Mouse (Mus musculus): Measurements from ENCODE around the gene Trim17. TPM values are rescaled to one million over a fixed set of nuclear protein-coding genes. Genes with fewer than 3 reads are reported as not detected.
A peak's percentile ranks its signal among the peaks of the same experiment; 100 is the strongest.

Gene Trim17
- total RNA-seq, 4 experiments from 2014 or later: 0.21 to 0.59 (median 0.46) TPM

GRCm38 (mm10) chr11:58993091-58993670, 38.7 kb downstream of the Trim17 start:
- DNase-seq: no peak

- DNase-seq: no peak
Observed at GRCm38 (mm10) chr11:58994337-58994826, 39.9 kb downstream of the Trim17 start.

GRCm38 (mm10) chr11:58995061-58995806, 40.7 kb downstream of the Trim17 start:
- DNase-seq: no peak

GRCm38 (mm10) chr11:58995807-58996370, 41.4 kb downstream of the Trim17 start:
- DNase-seq: no peak

GRCm38 (mm10) chr11:58997541-58997940, 43.1 kb downstream of the Trim17 start:
- DNase-seq: no peak

GRCm38 (mm10) chr11:58999158-58999557, 44.7 kb downstream of the Trim17 start:
- no peak for DNase-seq

- no peak for DNase-seq
Observed at GRCm38 (mm10) chr11:58999830-59000229, 45.3 kb downstream of the Trim17 start.

GRCm38 (mm10) chr11:59000635-59001034, 46.1 kb downstream of the Trim17 start:
- DNase-seq: no peak

GRCm38 (mm10) chr11:59002327-59003079, 48.0 kb downstream of the Trim17 start:
- no peak for DNase-seq

- peak; percentile 24 for DNase-seq
Observed at GRCm38 (mm10) chr11:59015052-59015451, 60.6 kb downstream of the Trim17 start.

Small RNA genes lying within 50 kb of the gene (microRNA-seq; reads per million reads assigned to microRNA genes)
- gene Gm44313: 0.18 to 0.50 reads per million in 2 experiments

Other genes with a start within 250 kb of the Trim17 start
- gene Olfr318, start 230.7 kb upstream of the Trim17 start, total RNA-seq (2022): not detected
- not detected for gene Olfr317, start 215.5 kb upstream of the Trim17 start, total RNA-seq (2022)
- gene Olfr316, start 202.0 kb upstream of the Trim17 start, total RNA-seq (2022): not detected
- not detected for gene Olfr315, start 181.5 kb upstream of the Trim17 start, total RNA-seq (2022)
- gene Olfr314, start 171.7 kb upstream of the Trim17 start, total RNA-seq (2022): not detected
- 1 to 10 TPM; 2.4 to 3.7 (median 2.9) TPM for gene Fam183b, start 152.7 kb upstream of the Trim17 start, total RNA-seq (2022)
- not detected for gene Olfr313, start 139.7 kb upstream of the Trim17 start, total RNA-seq (2022)
- not detected for gene Olfr312, start 125.4 kb upstream of the Trim17 start, total RNA-seq (2022)
- not detected for gene Olfr311, start 115.4 kb upstream of the Trim17 start, total RNA-seq (2022)
- gene Gm12258, start 107.5 kb upstream of the Trim17 start, total RNA-seq (2022): 10 to 100 TPM in 2 of 4 experiments, 1 to 10 TPM in 2; 4.4 to 15.0 (median 10.3) TPM
- 10 to 100 TPM in 1 of 4 experiments, 1 to 10 TPM in 3; 4.7 to 10.8 (median 7.9) TPM for gene 2810021J22Rik, start 87.5 kb upstream of the Trim17 start, total RNA-seq (2022)
- gene Zfp39, start 50.5 kb upstream of the Trim17 start, total RNA-seq (2022): 1 to 10 TPM; 3.8 to 6.3 (median 5.8) TPM
- not detected for gene Btnl10, start 36.8 kb upstream of the Trim17 start, total RNA-seq (2022)
- gene Rnf187, start 15.8 kb upstream of the Trim17 start, total RNA-seq (2022): 100 to 1,000 TPM; 179 to 200 (median 190) TPM
- gene Hist3h2ba, start 5.8 kb upstream of the Trim17 start, total RNA-seq (2022): 10 to 100 TPM in 2 of 4 experiments, 1 to 10 TPM in 2; 3.3 to 12.2 (median 7.8) TPM
- 10 to 100 TPM; 18.8 to 28.5 (median 26.2) TPM for gene Hist3h2a, start within 50 bp of the Trim17 start, total RNA-seq (2022)
- gene Trim11, start 23.4 kb downstream of the Trim17 start, total RNA-seq (2022): 10 to 100 TPM; 23.2 to 38.7 (median 31.3) TPM
- gene Obscn, start 181.7 kb downstream of the Trim17 start, total RNA-seq (2022): 1 to 10 TPM; 1.5 to 2.2 (median 1.6) TPM
- 10 to 100 TPM; 19.3 to 23.3 (median 21.1) TPM for gene Iba57, start 209.1 kb downstream of the Trim17 start, total RNA-seq (2022)
- 1 to 10 TPM in 2 of 4 experiments, under 1 TPM in 2; 0.66 to 1.4 (median 1.2) TPM for gene Gjc2, start 228.5 kb downstream of the Trim17 start, total RNA-seq (2022)
- gene Guk1, start 237.5 kb downstream of the Trim17 start, total RNA-seq (2022): 10 to 100 TPM; 67.1 to 80.4 (median 72.1) TPM
- 10 to 100 TPM; 46.0 to 53.6 (median 47.1) TPM for gene Mrpl55, start 247.8 kb downstream of the Trim17 start, total RNA-seq (2022)

Data from adrenal gland, adult 8-10 months (tissue).